Mouse (Mus musculus) cerebellum, postnatal 36 days (tissue): ENCODE data around the gene Samm50.
"Not testable (repeated sequence)": the region's sequence is repeated elsewhere in the genome, so short reads cannot be mapped to it uniquely, and the experiment has no call there.

ENCODE experiments used
- DNase-seq, 2 experiments: peaks; one replicate each; pipeline ENCODE4 v3.0.0; 2021 to 2022; ENCODE audit warnings: mixed read lengths in 2 of 2

Samm50 gene

DNA sequence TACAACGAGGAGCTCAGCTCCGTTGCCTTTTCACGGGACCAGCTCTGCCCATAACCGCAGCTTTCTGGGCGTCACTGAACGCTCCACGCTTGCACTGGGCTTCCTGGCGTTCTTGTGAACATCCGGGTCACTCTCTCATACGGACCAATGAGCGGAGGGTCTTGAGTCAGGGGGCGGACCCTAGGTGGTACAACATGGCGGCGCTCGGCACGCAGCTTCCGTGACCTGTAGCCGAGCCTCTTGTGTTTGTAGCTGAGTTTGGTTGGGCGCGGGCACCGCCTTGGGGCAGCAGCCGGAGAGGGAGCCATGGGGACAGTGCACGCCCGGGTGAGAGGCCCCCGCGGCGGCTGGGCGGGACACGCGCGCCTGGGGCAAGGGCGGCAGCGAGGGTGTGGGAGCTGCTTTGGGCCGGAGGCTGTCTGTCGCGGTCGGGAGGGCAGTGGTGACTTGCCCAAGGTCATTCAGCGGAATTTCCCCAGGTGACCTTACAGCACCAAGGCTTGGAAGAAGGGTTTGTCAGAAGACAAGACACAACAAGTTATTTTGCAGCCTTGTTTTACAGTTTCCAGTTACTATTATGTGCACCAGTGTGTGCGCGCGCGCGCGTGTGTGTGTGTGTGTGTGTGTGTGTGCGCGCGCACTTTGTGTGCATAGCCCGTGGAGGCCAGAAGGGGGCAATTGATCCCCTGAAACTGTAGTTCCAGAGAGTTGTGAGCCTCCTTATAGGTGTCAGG, at the start of gene Samm50:
TSS of gene Samm50 (plus strand) at position 184 of the 734 bp plus-strand sequence.
- DNase-seq, result peak; percentile 89 to 91

DNA sequence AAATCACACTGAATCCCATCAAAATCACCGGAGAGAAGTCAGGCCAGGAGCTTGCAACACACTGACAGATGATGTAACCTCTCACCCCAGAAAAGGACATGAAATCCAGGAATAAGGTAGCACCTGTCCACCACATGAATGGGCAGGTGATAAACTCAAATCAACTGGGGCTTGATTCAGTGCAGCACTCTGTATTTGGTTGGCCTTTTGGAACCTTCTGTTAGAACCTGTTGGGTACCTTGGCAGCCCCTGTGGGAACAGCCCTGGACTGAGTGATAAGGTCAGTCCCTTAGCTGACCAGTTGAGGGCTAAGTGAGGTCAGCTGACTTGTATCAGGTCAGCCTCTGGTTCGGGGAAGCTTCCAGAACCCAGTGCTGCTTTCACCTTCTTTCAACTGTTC, 35.9 kb upstream of the Samm50 start:
- DNase-seq, result no peak

DNA sequence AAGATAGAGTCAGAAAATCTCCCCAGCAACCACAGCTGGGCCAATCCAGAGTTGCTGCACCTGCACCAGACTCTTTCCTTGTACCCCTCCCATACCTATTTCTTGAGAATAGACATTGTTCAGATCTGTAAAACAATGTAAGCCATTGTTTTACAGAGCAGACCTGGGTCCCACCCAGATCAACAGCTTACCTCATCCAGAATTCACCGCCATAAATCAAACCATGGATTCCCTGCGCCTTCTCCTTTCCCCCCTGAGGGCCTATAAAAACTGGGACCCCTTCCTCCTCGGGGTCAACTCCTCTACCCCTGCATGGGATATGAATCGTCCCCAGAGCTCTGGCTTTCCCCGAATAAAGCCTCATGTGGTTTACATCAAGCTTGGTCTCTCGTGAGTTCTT, 34.5 kb upstream of the Samm50 start:
- DNase-seq, result not testable (repeated sequence)

DNA sequence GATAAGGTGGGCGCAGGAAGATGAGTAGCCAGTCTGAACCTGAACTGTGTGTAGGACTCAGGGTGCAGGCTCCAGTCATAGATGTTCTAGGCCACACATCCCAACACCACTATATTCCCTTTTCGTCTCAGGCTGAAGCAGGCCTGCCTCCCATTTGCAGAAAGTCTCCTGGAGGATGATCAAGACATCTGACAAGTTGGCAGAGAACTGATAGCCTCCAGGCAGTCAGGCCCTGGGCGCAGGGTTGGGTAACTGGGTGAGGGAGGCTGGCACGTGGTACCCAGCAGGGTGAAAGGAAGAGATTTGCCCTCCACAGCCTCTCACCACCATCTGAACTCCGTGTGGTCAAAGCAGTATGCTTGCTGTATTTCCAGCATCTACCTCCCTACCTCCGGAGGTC, 30.2 kb upstream of the Samm50 start:
- no peak for DNase-seq

DNA sequence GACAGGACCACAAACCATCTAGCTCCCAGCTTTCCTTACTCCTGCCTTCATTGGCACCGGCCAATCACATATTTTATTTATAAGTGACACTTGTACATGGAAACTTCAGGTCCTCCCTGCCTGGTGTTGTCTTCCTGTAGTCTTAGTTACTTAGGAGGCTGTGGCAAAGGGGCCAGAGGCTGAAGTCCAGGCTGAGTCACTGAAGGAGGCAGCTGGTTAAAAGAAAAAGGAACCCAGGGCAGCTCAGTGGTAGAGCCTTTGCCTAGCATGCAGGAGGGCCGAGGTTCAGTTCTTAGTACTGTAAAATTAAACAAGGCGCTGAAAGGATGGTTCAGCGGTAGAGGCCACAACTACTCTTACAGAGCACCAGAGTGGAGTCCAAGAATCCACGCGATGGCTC, 25.2 kb upstream of the Samm50 start:
- no peak for DNase-seq

DNA sequence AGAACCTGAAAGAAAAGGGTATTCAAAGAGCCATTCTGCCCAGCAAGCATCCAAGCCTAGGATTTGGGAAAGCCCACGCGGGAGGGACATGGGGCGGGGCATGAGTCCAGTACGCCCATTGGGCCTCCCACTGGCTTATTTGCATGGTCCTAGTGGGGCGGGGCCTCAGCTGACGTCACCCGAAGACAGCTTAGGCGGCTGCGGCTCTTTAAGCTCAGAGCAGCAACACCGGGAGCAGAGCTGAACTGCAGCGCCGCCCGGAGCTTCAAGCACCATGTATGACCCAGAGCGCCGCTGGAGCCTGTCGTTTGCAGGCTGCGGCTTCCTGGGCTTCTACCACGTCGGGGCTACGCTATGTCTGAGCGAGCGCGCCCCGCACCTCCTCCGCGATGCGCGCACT, 24.4 kb upstream of the Samm50 start, which contains the start of gene Pnpla3:
TSS of gene Pnpla3 (plus strand) at position 238 of the 400 bp plus-strand sequence.
- DNase-seq, result peak; percentile 98

DNA sequence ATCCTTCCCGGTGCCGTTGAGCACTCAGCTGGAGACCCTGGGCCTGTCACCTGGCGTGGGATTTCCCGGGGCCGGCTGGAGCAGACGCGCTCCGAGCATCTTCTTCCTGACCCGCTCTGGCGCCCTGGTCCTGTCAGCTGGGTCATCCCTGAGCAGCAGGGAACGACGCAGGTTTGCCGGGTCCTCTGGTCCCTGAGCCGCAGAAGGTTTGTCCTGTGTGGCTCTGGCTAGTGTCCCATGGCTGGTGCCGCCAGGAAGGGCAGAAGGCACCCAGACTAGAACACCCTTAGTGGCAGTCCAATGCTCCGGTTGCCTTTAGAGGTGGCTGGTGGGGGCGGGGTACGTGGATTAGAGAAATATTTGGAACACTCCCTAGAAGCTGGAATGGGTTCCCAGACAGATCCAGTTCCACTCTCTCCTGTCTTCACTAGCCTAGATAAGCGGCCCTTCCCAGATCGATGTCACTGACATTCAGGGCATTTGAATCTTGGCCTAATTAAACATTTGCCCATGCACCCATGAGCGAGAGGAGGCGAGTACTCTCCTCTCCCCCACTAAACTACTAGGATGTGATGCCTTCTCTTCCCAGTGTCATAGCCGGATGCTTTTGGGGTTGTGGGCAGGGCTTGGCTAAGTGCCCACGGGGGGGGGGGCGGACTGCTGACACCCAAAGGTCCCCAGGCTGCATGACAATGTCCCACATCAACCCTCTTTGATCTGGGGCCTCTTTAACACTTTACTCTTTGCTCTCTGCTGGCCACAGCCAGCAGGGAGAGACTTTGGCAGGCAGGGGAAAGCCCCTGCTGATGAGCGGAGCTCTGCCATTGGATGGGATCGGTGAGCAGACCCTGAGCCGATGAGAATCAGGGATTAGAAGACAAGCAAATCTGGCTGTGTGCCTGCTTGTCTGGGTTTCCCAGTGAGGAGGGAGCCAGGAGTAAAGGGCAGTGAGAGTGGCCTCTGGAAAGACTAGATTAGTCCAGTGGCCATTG, 23.6 kb upstream of the Samm50 start:
- peak; percentile 61 to 68 for DNase-seq

DNA sequence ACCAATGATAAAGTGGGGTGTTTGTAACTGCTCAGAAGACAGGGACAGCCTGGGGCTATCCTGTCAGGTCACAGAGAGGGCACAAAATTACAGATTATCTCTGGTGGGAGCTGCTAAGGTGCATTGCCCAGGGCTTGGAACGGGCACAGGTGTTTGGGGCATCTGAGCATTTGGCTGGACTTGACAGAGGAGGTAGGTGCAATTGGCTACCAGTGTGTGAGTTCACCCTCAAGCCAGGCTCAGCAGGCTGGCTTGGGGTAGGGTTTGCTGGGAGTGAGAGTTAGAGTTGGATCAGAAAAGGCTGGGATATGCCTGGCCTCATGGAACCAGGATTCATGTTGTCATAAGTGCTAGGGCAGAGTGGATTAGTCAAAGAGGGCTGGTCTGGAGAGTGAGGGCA, 22.5 kb upstream of the Samm50 start:
- no peak for DNase-seq

DNA sequence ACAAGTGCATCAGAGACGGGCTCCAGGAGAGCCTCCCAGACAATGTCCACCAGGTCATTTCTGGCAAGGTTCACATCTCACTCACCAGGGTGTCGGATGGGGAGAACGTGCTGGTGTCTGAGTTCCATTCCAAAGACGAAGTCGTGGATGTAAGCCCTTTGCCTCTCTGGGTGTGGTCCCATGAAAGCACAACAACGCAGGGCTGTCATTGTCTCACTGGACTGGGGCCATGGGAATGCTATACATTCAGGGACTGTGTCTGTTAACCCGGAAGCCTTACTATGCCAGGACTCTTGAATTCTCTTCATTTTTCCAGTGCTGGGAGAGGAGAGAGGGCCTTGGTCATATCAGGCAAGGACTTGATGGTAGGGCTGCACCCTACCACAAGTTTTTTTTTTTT, 20.9 kb upstream of the Samm50 start:
- no peak for DNase-seq

DNA sequence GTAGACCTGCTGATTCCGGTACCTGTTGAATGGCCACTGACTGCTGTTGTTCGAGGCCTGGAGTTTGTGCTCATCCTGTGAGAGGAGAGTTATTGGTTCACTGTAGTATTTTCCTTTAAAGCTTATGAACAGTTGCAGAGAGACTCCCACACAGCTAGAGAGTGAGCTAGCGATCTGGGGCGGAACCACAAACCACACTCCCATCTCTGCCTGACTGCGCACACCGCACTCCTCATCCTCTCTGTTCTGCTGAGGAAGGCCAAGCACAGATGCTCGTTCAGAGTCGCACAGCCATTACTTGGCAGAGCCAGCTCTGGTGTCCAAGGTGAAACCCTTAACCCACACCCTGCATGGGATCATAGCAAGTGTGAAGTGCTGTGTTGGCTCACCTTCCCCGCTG, 13.3 kb upstream of the Samm50 start:
- DNase-seq, result no peak

DNA sequence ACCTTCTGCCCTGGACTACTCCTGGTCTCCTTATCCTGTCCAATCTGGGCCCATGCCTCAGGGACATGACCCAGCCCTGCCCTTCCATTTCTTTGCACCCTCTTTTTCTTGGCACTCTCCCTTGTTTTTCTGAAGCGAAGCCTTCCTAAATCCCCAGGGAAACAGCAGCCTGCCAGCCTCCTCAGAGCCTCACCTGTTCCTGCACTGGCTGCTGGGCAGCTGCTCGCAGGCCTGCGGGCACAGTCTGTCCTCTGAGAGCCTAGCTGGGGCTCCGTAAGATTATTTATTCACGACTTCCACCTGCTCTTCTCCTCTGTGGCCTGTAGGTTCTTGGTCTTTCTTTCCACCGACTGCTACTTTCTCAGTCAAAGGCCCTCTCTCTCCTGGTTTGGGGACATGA, 10.0 kb upstream of the Samm50 start:
- no peak for DNase-seq

DNA sequence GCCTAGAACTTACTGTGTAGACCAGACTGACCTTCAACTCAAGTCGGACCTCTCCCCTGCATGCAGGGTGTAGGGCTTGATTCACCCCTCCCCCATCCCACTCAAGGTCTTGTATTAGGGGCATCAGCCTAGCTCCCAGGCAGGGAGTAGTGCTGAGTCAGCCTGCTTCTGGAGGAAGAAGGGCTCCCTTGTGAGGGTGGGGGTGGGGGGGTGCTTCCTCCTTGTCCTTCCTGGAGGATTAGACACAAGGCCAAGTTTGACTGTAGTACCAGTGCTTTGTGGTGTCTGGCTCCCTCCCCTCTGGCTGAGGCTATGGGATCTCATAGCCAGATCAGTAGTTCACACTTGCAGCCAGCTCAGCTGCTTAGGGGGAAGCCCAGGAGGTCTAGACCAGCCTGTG, 8.1 kb upstream of the Samm50 start:
- no peak for DNase-seq

DNA sequence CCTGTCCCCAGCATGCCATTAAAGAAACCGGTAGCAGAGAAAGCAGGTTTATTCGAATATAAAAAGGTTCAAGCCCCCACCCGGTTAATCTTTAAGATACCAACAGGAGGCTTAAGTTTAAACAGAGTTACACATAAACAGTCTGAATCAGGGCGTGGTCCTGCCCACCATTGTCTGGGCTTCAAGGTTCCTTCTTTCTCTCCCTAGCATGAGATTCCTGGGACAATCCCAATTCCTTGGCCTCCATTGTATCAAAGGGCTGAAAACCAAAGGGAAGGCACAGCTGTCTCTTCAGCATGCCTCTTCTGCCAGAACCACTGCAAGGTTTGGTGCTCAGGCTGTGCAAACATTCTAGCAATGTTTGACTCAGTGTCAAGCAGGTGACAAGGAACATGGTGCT, 5.8 kb upstream of the Samm50 start:
- no peak for DNase-seq

DNA sequence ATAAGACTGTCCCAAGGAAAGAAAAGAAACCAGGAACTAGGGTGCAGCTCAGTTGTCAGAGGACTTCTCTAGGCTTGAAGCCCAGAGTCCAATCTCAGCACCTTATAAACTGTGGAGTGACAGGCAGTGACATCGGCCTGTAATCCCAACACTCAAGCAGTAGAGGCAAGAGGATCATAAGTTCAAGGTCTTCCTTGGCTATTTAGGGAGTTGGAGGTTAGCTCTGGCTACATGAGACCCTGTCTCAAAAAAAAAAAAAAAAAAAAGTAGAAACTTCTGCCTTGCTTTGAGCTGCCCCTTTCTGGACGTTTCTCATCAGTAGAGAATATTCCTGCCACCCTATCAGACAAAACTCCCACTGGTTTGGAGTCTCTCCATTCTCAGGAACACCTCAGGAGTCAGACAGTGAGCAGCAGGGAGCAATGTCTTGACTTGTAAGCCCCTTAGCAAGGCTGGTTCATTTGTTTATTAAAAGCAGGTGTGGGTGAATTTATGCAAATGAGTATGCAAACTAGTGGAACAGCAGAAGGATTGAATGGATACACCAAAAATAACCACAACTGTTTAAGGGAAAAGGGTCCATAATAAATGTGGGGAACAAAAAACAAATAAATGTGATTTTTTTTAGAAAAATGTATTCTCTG, 3.0 kb upstream of the Samm50 start:
- DNase-seq, result no peak

DNA sequence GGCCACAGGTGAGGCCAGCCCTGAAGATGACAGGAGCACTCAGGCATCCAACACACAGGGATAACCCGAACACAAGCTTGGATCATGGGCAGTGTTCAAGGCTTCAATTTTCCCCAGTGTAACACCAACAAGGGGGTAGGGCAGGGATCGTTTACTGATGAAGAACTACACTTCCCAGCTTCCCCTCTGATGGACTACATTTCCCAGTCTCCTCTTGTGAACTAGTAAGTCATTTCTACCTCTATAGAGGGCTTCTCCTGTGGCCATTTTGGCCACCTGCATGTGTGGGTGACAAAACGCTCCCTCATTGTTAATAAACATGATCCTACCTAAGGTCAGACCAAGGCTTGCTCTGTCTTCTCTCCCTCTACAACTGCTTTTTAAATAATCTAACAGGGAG, 2.2 kb upstream of the Samm50 start:
- DNase-seq, result no peak

DNA sequence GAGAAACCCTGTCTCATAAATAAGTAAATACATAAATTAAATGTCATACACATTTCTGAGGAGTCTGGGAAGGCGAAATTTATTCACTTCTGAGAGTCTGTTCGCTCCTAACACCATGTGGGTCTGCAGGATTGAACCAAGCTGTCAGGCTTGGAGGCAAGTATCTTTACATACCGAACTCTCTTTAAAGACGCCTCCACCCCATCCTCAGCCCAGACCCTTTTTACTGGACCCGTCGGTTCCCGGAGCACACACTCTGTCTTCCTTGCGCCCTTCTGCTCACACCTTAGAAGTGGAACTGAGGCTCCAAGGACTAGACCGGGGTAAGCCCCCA, 350 bp upstream of the Samm50 start:
- DNase-seq, result no peak

DNA sequence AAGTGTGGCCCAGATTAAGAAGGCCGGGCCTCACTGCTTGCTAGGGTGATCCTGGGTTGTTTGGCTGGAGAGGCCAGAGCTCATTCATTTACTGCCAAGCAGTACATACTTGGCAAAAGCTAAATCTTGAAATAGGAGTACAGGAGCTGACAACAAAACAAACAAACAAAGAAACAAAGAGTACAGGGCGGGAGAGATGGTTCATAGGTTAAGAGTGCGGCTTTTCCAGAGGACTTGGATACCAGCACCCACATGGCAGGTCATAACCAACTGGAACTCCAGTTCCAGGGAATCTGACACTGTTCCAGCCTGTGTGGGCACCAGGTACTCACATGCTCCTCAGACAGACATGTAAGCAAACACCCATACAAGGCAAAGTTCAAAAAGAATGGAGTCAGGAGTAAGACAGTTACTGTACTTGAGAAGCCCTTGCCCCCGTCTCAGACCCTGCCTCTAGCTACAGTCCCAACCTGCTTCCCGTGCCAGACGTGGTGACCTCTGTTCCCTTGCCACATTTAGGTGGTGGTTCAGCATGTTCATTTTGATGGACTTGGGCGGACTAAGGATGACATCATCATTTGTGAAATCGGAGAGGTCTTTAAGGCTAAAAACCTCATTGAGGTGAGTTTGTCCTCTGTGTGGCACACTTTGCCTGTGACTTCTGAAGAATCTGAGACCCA, 4.6 kb downstream of the Samm50 start:
- no peak for DNase-seq

DNA sequence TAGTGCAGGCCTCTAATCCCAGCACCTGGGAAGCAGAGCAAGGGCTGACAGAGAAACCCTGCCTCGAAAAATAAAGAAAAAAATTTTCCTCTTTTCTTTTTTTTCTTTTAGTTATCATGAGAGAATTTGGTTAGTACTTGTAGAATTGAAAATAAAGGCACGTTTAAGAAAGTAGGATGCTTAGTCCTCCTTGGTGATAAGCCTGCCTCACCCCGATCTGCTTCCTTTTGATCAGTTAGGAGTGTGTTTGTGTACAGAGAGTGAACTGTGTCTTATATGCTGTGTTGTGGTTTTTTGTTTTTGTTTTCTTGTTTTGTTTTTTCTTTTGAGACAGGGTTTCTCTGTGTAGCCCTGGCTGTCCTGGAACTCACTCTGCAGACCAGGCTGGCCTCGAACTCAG, 15.3 kb downstream of the Samm50 start:
- DNase-seq, result no peak

DNA sequence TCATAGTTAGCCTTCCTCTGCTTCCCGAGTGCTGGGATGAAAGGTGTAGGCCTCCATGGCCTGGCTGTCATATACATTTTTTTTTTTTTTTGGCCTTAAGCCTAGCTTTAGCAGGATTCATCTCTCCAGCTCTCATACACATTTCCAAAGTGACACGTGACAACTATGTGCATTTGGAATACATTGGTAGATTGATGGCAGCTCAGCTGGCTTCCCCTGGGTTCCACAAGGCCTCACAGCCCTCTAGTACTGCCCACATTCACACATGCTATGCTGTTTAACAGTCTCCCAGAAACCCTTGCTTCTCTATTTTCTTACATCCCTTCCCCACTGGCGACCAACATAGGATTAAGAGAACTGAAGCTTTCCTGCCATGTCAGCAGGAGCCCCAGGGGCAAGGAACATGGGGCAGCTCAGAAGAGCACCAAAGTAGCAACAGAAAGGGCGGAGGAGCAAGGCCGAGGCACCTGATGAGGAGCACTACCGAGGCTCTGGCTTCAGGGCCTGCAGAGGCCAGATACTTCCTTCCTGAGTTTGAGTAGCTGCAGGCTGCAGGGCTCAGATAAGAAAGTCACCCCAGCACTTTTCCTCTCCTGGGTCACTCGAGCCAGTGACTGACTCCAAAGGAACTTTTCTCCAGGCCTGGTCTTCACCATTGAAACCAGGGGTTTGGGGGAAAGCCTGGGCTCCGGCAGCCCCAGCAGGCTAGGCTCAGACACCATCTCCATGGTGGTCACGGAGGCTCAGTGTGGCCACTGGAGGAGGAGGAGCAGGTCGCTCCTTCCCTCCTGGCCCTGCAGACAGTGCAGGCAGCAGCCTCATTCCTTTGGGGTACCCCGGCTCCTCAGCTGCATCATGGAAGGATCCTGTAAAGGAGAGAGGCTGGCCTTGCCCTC, 17.7 kb downstream of the Samm50 start:
- DNase-seq, result no peak

DNA sequence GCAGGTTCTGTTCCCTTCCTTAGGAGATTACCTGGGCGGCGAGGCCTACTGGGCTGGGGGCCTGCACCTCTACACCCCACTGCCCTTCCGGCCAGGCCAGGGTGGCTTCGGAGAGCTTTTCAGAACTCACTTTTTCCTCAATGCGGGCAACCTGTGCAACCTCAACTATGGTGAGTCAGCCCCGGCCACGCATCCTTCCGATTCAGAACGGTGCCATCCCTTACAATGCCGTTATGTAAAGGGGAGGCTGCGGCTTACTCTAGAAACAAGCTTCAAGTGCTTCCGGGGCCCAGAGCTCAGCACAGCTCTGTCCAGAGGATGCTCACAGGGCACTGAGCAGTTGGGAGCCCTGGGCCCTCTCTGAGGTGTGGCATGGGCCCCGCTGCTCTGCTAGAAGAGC, 18.4 kb downstream of the Samm50 start:
- no peak for DNase-seq

DNA sequence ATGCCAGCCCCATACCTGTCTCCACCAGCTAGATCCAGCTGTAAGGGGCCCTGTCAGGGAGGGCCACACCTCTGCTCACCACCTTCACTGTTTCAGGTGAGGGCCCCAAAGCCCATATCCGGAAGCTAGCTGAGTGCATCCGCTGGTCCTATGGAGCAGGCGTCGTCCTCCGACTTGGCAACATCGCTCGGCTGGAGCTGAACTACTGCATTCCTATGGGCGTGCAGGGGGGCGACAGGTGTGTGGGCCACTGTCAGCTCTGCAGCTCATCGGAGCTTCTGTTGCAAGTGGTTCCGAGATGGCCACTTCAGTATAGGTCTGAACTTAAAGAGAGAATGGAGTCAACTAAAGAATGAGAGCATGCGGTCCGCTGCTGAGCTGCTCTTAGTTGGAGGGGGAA, 18.9 kb downstream of the Samm50 start:
- no peak for DNase-seq

DNA sequence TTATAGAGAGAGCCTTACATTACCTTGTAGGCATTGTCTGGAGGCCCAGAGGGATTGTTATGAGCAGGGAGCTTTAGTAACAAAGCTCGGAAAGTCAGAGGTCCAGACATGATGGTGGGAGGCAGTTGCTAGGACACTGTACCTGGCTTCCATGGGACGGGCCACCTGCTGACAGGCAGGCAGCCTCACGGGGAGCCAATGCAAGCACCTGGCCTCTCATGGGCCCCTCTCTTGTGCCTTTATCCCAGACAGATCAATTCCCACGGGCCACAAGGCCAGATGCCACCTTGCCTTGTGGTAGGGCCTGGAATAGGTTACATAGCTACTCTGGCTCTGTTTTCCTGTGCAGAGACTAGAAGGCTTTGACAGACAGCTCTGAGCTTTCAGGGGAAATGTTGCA, 19.5 kb downstream of the Samm50 start:
- DNase-seq, result no peak
